Mouse (Mus musculus) stomach, embryonic 14.5 days (tissue): ENCODE measurements around the gene Klrc3. TPM values are rescaled to one million over a fixed set of nuclear protein-coding genes. Genes with fewer than 3 reads are reported as not detected.

Experiments
- ATAC-seq: fragments of 200-750 bp; cut with Nextera tagmentation; 2 replicates; pipeline ENCODE4 v1.8.0; 2017; ENCODE audit warnings: low read depth, moderate TSS enrichment; ENCODE audit not compliant: insufficient number of reproducible peaks, insufficient read depth, low FRiP score
- H3K27ac ChIP-seq: fragments of 300-500 bp; sonication (generic); 2 replicates; pipeline ENCODE4 v1.5.1; 2014; ENCODE audit warnings: mild to moderate bottlenecking, low read length, moderate library complexity, mixed read lengths
- H3K27me3 ChIP-seq: fragments of 300-500 bp; sonication (generic); 2 replicates; pipeline ENCODE4 v1.6.1; 2014; ENCODE audit warnings: low read length, control low read depth, mixed read lengths; ENCODE audit not compliant: control insufficient read depth, insufficient read depth
- H3K36me3 ChIP-seq: fragments of 300-500 bp; sonication (generic); 2 replicates; pipeline ENCODE4 v1.6.1; 2014; ENCODE audit warnings: mild to moderate bottlenecking, control low read depth, low read length, moderate library complexity, mixed read lengths; ENCODE audit not compliant: control insufficient read depth, insufficient read depth
- H3K4me1 ChIP-seq: fragments of 300-500 bp; sonication (generic); 2 replicates; pipeline ENCODE4 v1.6.1; 2014; ENCODE audit warnings: low read length, control low read depth, mixed read lengths; ENCODE audit not compliant: control insufficient read depth, insufficient read depth
- H3K4me2 ChIP-seq: fragments of 300-500 bp; sonication (generic); replicated peaks from 2 replicates; pipeline ENCODE4 v1.6.1; 2014; ENCODE audit warnings: low read depth, low read length, control low read depth
- H3K4me3 ChIP-seq: fragments of 300-500 bp; sonication (generic); 2 replicates; pipeline ENCODE4 v1.5.1; 2014; ENCODE audit warnings: low read depth, low read length, control low read depth
- H3K9ac ChIP-seq: fragments of 300-500 bp; sonication (generic); replicated peaks from 2 replicates; pipeline ENCODE4 v1.6.1; 2014; ENCODE audit warnings: low read depth, mild to moderate bottlenecking, control low read depth, low read length, moderate library complexity, mixed read lengths
- H3K9me3 ChIP-seq: fragments of 300-500 bp; sonication (generic); 2 replicates; pipeline ENCODE4 v1.6.1; 2016; ENCODE audit warnings: low read depth, low read length, control low read depth; ENCODE audit not compliant: control insufficient read depth
- WGBS: fragments of 180-500 bp; shearing (Covaris S2); extraction: QIAGEN DNeasy Blood & Tissue Kit; methylation state at CpG from one replicate; pipeline ENCODE4 v1.1.7; 2014; 5-methylcytosine and 5-hydroxymethylcytosine counted together
- microRNA-seq: library from miRNA; unstranded; fragments of <30 nt; microRNA quantifications from one replicate; pipeline ENCODE4, GENCODE M21; 2016
- polyA plus RNA-seq: library from polyadenylated mRNA; unstranded; fragments of >200 nt; fragmentation: Nextera tagmentation; extraction: Ambion mirVana; gene quantifications from 2 replicates; pipeline ENCODE4 v1.2.1, GENCODE M21; 2014

The Klrc3 gene
- polyA plus RNA-seq, 1 experiment from 2014 or later, result not detected

GRCm38 (mm10) chr6:129608372-129608771, 34.8 kb downstream of the Klrc3 start:
- Histone ChIP-seq H3K9ac (no peak overlapping the region), H3K9me3 (no peaks in the 10 kb centered on the region), H3K36me3 (no peaks in the 10 kb centered on the region), H3K4me1 (no peaks in the 10 kb centered on the region), H3K4me3 (no peak overlapping the region), H3K27me3 (no peaks in the 10 kb centered on the region), H3K4me2 (no peak overlapping the region), H3K27ac (no peak overlapping the region)
- ATAC-seq, result no peak

- Histone ChIP-seq H3K4me2 (no peak within 1 kb of the TSS), H3K36me3 (no peaks in the 10 kb centered on the region), H3K27me3 (no peaks in the 10 kb centered on the region), H3K27ac (no peak within 1 kb of the TSS), H3K9ac (no peak within 1 kb of the TSS), H3K4me3 (no peak within 1 kb of the TSS), H3K9me3 (no peaks in the 10 kb centered on the region), H3K4me1 (no peaks in the 10 kb centered on the region)
- 86% methylated on average over 3 of the region's 3 CpGs for WGBS
- no peak for ATAC-seq
Measured at GRCm38 (mm10) chr6:129591508-129591907, 51.6 kb downstream of the Klrc3 start, which contains the start of gene Klrd1. Klrd1 (plus strand) TSS chr6:129591782.

Small RNA genes lying within 50 kb of the gene (microRNA-seq; reads per million reads assigned to microRNA genes)
- not detected for gene Mir680-1

Other genes starting within 250 kb of the Klrc3 start
- gene Clec1b, start 246.0 kb downstream of the Klrc3 start, polyA plus RNA-seq, result 0.71 and 1.4 TPM in 2 replicates
- 0.19 and 0.46 TPM in 2 replicates for gene Clec9a, start 234.5 kb downstream of the Klrc3 start, polyA plus RNA-seq
- gene Clec1a, start 191.3 kb downstream of the Klrc3 start, polyA plus RNA-seq, result 3.1 and 3.3 TPM in 2 replicates
- not detected in 2 replicates for gene Olr1, start 136.2 kb downstream of the Klrc3 start, polyA plus RNA-seq
- gene Tmem52b, start 130.8 kb downstream of the Klrc3 start, polyA plus RNA-seq, result not detected in 2 replicates
- gene Gabarapl1, start 110.2 kb downstream of the Klrc3 start, polyA plus RNA-seq, result 13.2 and 15.6 TPM in 2 replicates
- not detected in 2 replicates for gene Klre1, start 65.4 kb downstream of the Klrc3 start, polyA plus RNA-seq
- gene Klrd1, start 51.6 kb downstream of the Klrc3 start, polyA plus RNA-seq, result 0.29 and 0.69 TPM in 2 replicates
- 0.12 TPM in 1 of 2 replicates, not detected in the other for gene Klrk1, start 19.5 kb downstream of the Klrc3 start, polyA plus RNA-seq
- not detected in 2 replicates for gene Klrc2, start 17.4 kb upstream of the Klrc3 start, polyA plus RNA-seq
- not detected in 2 replicates for gene Klrc1, start 35.6 kb upstream of the Klrc3 start, polyA plus RNA-seq
- gene Klri1, start 73.8 kb upstream of the Klrc3 start, polyA plus RNA-seq, result not detected in 2 replicates
- gene Klri2, start 97.1 kb upstream of the Klrc3 start, polyA plus RNA-seq, result not detected in 2 replicates
- not detected in 2 replicates for gene Gm156, start 140.9 kb upstream of the Klrc3 start, polyA plus RNA-seq
- not detected in 2 replicates for gene Gm17631, start 219.3 kb upstream of the Klrc3 start, polyA plus RNA-seq
- not detected in 2 replicates for gene Klra17, start 233.3 kb upstream of the Klrc3 start, polyA plus RNA-seq